Mouse (Mus musculus): Measurements from ENCODE around the gene 4921536K21Rik. TPM values are rescaled to one million over a fixed set of nuclear protein-coding genes. Genes with fewer than 3 reads are reported as not detected.

The 4921536K21Rik gene
- polyA plus RNA-seq, 1 experiment from 2014 or later, result 0.13 TPM

DNA sequence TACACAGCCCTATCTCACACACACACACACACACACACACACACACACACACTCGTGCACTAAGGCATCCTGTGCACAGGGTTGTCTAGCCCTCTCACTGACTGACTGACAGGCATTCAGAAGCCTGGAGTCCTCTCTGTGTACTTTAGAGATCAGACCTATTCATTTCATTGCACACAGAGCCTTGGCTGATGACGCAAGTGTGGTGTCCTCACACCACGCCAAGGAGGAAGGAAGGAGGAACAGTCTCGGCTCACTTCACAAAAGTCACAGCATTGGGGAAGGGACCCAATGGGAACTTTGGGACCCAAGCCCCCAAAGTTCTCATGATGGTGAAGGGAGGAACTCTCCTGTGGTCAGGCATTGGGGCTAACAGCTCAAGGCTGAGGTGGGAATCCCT, 35.1 kb upstream of the 4921536K21Rik start:
- Histone ChIP-seq H3K27ac (ENCODE audit: low read length) (no peak overlapping the region), H3K4me1 (ENCODE audit: control insufficient read depth, insufficient read depth, low read length) (peaks cover 9% of the 10 kb centered on the region), H3K9ac (ENCODE audit: low read length) (no peak overlapping the region), H3K27me3 (ENCODE audit: control insufficient read depth, insufficient read depth, low read length) (no peaks in the 10 kb centered on the region), H3K36me3 (ENCODE audit: control insufficient read depth, insufficient read depth, low read length) (no peaks in the 10 kb centered on the region), H3K9me3 (replicated peaks; ENCODE audit: control insufficient read depth, low read length) (no peaks in the 10 kb centered on the region), H3K4me3 (replicated peaks; ENCODE audit: low read length) (no peak overlapping the region), H3K4me2 (ENCODE audit: low read depth, low read length) (no peak overlapping the region)
- WGBS, result 67% methylated on average over 4 of the region's 4 CpGs
- ATAC-seq (ENCODE audit: insufficient read depth, low FRiP score), result no peak

- Histone ChIP-seq H3K4me2 (ENCODE audit: low read depth, low read length) (no peak overlapping the region), H3K27ac (ENCODE audit: low read length) (no peak overlapping the region), H3K9ac (ENCODE audit: low read length) (no peak overlapping the region), H3K4me1 (ENCODE audit: control insufficient read depth, insufficient read depth, low read length) (peaks cover 1% of the 10 kb centered on the region; the same call in 1 of the 2 replicates), H3K4me3 (replicated peaks; ENCODE audit: low read length) (no peak overlapping the region), H3K9me3 (replicated peaks; ENCODE audit: control insufficient read depth, low read length) (no peaks in the 10 kb centered on the region), H3K36me3 (ENCODE audit: control insufficient read depth, insufficient read depth, low read length) (peaks cover 3% of the 10 kb centered on the region; the same call in 1 of the 2 replicates), H3K27me3 (ENCODE audit: control insufficient read depth, insufficient read depth, low read length) (no peaks in the 10 kb centered on the region)
- 88% methylated on average over 10 of the region's 10 CpGs for WGBS
- no peak for ATAC-seq (ENCODE audit: insufficient read depth, low FRiP score)
Observed at GRCm38 (mm10) chr11:3925916-3926315, 31.0 kb upstream of the 4921536K21Rik start.

DNA sequence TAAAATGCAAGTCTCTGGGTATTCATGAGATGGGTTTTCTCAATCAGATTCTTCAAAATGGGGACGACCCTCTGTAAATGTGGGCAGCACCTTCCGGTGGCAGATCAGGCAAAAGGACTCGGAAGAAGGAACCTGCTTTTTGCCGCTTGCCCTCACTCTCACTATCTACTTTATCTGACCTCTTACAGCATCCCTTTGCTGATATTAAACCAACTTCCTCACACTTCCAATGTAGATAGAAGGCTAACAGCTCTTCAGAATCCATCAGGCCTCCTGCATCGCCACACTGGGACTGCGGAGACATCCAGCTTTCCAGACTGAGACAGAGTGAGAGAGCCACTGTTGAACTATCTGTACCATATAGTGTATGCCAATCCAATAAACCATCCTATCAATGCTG, 27.8 kb upstream of the 4921536K21Rik start:
- Histone ChIP-seq H3K9me3 (replicated peaks; ENCODE audit: control insufficient read depth, low read length) (no peaks in the 10 kb centered on the region), H3K4me2 (ENCODE audit: low read depth, low read length) (no peak overlapping the region), H3K27ac (ENCODE audit: low read length) (no peak overlapping the region), H3K36me3 (ENCODE audit: control insufficient read depth, insufficient read depth, low read length) (peaks cover 3% of the 10 kb centered on the region; the same call in 1 of the 2 replicates), H3K4me1 (ENCODE audit: control insufficient read depth, insufficient read depth, low read length) (no peaks in the 10 kb centered on the region), H3K4me3 (replicated peaks; ENCODE audit: low read length) (no peak overlapping the region), H3K9ac (ENCODE audit: low read length) (no peak overlapping the region), H3K27me3 (ENCODE audit: control insufficient read depth, insufficient read depth, low read length) (no peaks in the 10 kb centered on the region)
- WGBS, result 95% methylated on average over 6 of the region's 6 CpGs
- no peak for ATAC-seq (ENCODE audit: insufficient read depth, low FRiP score)

DNA sequence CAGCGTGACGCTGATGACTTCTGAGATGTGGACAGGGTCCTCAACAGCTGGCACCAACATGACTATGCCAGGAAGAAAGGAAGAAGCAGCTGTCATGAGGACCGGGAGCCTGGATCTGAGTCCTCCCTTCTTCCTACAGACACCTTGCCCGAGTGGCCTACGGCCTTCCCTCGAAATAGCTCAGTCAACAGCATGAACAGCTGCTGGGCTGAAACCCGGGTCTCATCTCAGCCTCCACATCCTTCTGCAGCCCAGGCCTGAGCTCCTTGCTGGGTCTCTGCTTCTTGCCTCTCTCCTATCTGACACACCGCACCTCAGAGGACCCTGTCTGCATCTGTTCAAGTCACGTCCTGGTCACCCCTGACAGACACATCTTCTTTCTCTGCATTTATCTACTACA, 27.2 kb upstream of the 4921536K21Rik start:
- no peaks in the 10 kb centered on the region for H3K9me3 ChIP-seq (replicated peaks; ENCODE audit: control insufficient read depth, low read length)
- no peak overlapping the region for H3K4me3 ChIP-seq (replicated peaks; ENCODE audit: low read length)
- H3K4me2 ChIP-seq (ENCODE audit: low read depth, low read length), result no peak overlapping the region
- H3K9ac ChIP-seq (ENCODE audit: low read length), result no peak overlapping the region
- H3K27ac ChIP-seq (ENCODE audit: low read length), result no peak overlapping the region
- no peak for ATAC-seq (ENCODE audit: insufficient read depth, low FRiP score)
- H3K36me3 ChIP-seq (ENCODE audit: control insufficient read depth, insufficient read depth, low read length), result peaks cover 3% of the 10 kb centered on the region; the same call in 1 of the 2 replicates
- H3K27me3 ChIP-seq (ENCODE audit: control insufficient read depth, insufficient read depth, low read length), result no peaks in the 10 kb centered on the region
- H3K4me1 ChIP-seq (ENCODE audit: control insufficient read depth, insufficient read depth, low read length), result no peaks in the 10 kb centered on the region
- WGBS, result 92% methylated on average over 9 of the region's 9 CpGs

DNA sequence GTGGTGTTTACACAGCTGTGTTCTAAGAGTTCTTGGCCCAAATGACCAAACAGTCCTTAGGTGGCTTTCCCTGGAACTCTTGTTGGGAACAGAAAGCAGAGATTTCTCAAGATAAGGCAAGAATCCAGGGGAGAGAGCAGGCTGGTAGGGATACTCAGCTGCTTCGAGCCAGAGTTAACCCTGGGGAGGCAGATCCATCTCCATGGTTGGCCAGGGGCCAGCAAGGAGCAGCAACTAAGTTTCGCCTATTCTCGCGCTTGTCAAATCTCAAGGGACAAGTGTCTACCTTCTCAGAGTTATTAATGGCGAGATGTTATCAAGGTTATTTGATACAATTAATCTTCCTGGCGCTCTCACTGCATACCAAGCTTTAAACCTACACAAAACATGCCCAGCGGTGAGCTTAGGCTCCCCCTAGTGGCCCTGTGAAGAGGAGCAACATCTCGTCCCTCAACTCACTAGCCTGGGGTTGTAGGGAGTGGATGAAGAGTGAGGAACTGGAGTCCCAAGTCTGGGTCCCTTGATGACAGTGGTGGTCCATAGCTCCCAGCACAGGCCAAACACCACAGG, 26.5 kb upstream of the 4921536K21Rik start:
- H3K27ac ChIP-seq (ENCODE audit: low read length), result no peak overlapping the region
- ATAC-seq (ENCODE audit: insufficient read depth, low FRiP score), result no peak
- no peak overlapping the region for H3K4me3 ChIP-seq (replicated peaks; ENCODE audit: low read length)
- H3K4me1 ChIP-seq (ENCODE audit: control insufficient read depth, insufficient read depth, low read length), result no peaks in the 10 kb centered on the region
- H3K36me3 ChIP-seq (ENCODE audit: control insufficient read depth, insufficient read depth, low read length), result peaks cover 3% of the 10 kb centered on the region; the same call in 1 of the 2 replicates
- no peaks in the 10 kb centered on the region for H3K27me3 ChIP-seq (ENCODE audit: control insufficient read depth, insufficient read depth, low read length)
- no peak overlapping the region for H3K4me2 ChIP-seq (ENCODE audit: low read depth, low read length)
- no peak overlapping the region for H3K9ac ChIP-seq (ENCODE audit: low read length)
- 37% methylated on average over 8 of the region's 8 CpGs for WGBS
- no peaks in the 10 kb centered on the region for H3K9me3 ChIP-seq (replicated peaks; ENCODE audit: control insufficient read depth, low read length)

DNA sequence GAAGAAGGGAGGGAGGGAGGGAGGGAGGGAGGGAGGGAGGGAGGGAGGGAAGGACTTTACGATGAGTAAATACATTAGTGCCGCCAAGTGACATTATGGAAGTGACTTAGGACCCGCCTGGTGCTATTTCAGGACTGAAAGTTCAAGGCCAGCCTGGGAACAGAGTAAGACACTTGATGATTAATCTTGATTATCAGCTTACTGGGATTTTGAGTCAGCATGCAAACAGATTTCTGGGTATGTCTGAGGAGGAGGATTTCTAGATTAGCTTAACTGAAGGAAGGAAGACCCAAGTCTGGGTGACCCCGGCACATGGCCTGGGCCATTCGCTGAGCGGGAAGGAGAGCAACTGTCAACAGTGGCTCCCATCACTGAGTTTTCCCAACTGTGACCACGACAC, 25.6 kb upstream of the 4921536K21Rik start:
- 88% methylated on average over 7 of the region's 7 CpGs for WGBS
- H3K9ac ChIP-seq (ENCODE audit: low read length), result no peak overlapping the region

GRCm38 (mm10) chr11:3918738-3919137, 23.8 kb upstream of the 4921536K21Rik start:
- Histone ChIP-seq H3K27ac (ENCODE audit: low read length) (no peak overlapping the region), H3K36me3 (ENCODE audit: control insufficient read depth, insufficient read depth, low read length) (peaks cover 3% of the 10 kb centered on the region; the same call in 1 of the 2 replicates), H3K27me3 (ENCODE audit: control insufficient read depth, insufficient read depth, low read length) (no peaks in the 10 kb centered on the region), H3K4me3 (replicated peaks; ENCODE audit: low read length) (no peak overlapping the region), H3K4me1 (ENCODE audit: control insufficient read depth, insufficient read depth, low read length) (no peaks in the 10 kb centered on the region), H3K9me3 (replicated peaks; ENCODE audit: control insufficient read depth, low read length) (no peaks in the 10 kb centered on the region), H3K9ac (ENCODE audit: low read length) (no peak overlapping the region), H3K4me2 (ENCODE audit: low read depth, low read length) (no peak overlapping the region)
- 67% methylated on average over 1 of the region's 1 CpGs for WGBS
- no peak for ATAC-seq (ENCODE audit: insufficient read depth, low FRiP score)

More for the DNA sequence above, 25.6 kb upstream of the 4921536K21Rik start:
- H3K9me3 ChIP-seq (replicated peaks; ENCODE audit: control insufficient read depth, low read length), result no peaks in the 10 kb centered on the region
- H3K4me3 ChIP-seq (replicated peaks; ENCODE audit: low read length), result no peak overlapping the region
- peaks cover 3% of the 10 kb centered on the region; the same call in 1 of the 2 replicates for H3K36me3 ChIP-seq (ENCODE audit: control insufficient read depth, insufficient read depth, low read length)
- no peaks in the 10 kb centered on the region for H3K4me1 ChIP-seq (ENCODE audit: control insufficient read depth, insufficient read depth, low read length)
- H3K27ac ChIP-seq (ENCODE audit: low read length), result no peak overlapping the region
- H3K27me3 ChIP-seq (ENCODE audit: control insufficient read depth, insufficient read depth, low read length), result no peaks in the 10 kb centered on the region
- no peak for ATAC-seq (ENCODE audit: insufficient read depth, low FRiP score)
- no peak overlapping the region for H3K4me2 ChIP-seq (ENCODE audit: low read depth, low read length)

DNA sequence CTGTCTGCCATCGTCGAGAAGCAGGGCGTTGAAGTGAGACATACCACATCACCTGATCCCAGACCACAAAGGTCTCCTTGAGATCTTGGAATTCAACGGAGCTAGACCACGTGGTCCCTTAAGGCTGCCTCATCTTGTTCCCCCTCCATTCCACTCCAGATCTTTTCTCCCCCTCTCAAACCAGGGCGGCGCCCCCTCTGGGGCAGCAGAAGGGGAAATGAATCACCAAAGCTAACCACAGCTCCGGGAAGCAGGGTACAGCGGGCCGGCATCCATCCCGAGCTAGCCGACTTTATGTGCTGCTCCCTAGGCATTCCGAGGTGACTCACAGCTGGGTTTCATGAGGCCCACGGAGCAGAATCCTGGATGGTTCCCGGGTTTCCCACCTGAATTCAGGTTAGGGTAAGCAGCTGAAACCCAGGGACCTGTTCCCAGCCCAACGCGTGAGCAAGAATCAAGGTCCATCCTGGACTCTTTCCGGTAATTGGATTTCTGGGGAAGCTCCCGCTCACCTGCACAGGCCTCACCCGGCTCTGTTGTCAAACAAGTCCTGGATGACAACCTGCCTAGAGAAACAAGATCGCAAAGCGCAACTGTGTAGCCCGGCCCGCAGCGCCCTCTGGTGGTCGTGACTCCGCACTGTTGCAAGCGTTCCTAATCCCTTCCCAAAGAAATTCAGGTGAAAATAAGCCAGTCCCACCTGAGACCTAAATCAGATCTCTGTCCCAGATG, 19.4 kb upstream of the 4921536K21Rik start, which contains the start of gene Slc35e4:
Slc35e4 (minus strand) TSS at position 556 of the 732 bp plus-strand sequence.
- Histone ChIP-seq H3K4me1 (ENCODE audit: control insufficient read depth, insufficient read depth, low read length) (peaks cover 20% of the 10 kb centered on the region), H3K36me3 (ENCODE audit: control insufficient read depth, insufficient read depth, low read length) (no peaks in the 10 kb centered on the region), H3K27me3 (ENCODE audit: control insufficient read depth, insufficient read depth, low read length) (no peaks in the 10 kb centered on the region), H3K4me3 (replicated peaks; ENCODE audit: low read length) (peak within 1 kb of the TSS; percentile 62), H3K9ac (ENCODE audit: low read length) (peak within 1 kb of the TSS; percentile 73), H3K4me2 (ENCODE audit: low read depth, low read length) (peak within 1 kb of the TSS; percentile 93), H3K27ac (ENCODE audit: low read length) (peak within 1 kb of the TSS; percentile 73), H3K9me3 (replicated peaks; ENCODE audit: control insufficient read depth, low read length) (no peaks in the 10 kb centered on the region)
- under 1% methylated on average over 28 of the region's 28 CpGs for WGBS
- peak; percentile 66 for ATAC-seq (ENCODE audit: insufficient read depth, low FRiP score)

- peak overlapping the region; percentile 73 for H3K27ac ChIP-seq (ENCODE audit: low read length)
- peaks cover 20% of the 10 kb centered on the region for H3K4me1 ChIP-seq (ENCODE audit: control insufficient read depth, insufficient read depth, low read length)
- peak overlapping the region; percentile 62 for H3K4me3 ChIP-seq (replicated peaks; ENCODE audit: low read length)
- peak overlapping the region; percentile 73 for H3K9ac ChIP-seq (ENCODE audit: low read length)
- under 1% methylated on average over 65 of the region's 65 CpGs for WGBS
- no peaks in the 10 kb centered on the region for H3K27me3 ChIP-seq (ENCODE audit: control insufficient read depth, insufficient read depth, low read length)
- no peaks in the 10 kb centered on the region for H3K9me3 ChIP-seq (replicated peaks; ENCODE audit: control insufficient read depth, low read length)
- no peaks in the 10 kb centered on the region for H3K36me3 ChIP-seq (ENCODE audit: control insufficient read depth, insufficient read depth, low read length)
- H3K4me2 ChIP-seq (ENCODE audit: low read depth, low read length), result peak overlapping the region; percentile 93
- ATAC-seq (ENCODE audit: insufficient read depth, low FRiP score), result peak; percentile 90
Observed at GRCm38 (mm10) chr11:3913316-3914108, 18.6 kb upstream of the 4921536K21Rik start.

Data from stomach, embryonic 16.5 days (tissue).